Mouse (Mus musculus): ENCODE data around the gene Olfr1418.
"Not testable (repeated sequence)": the region's sequence is repeated elsewhere in the genome, so short reads cannot be mapped to it uniquely, and the experiment has no call there.

Gene Olfr1418

GRCm38 (mm10) chr19:11860966-11861365 is at the start of gene Olfr1418:
Gene Olfr1418 (minus strand): TSS chr19:11861066.
- DNase-seq: no peak

- no peak for DNase-seq
Measured at GRCm38 (mm10) chr19:11886265-11886664, 25.4 kb upstream of the Olfr1418 start, which contains the start of gene Olfr1420. Gene Olfr1420 (plus strand): TSS chr19:11886565.

- not testable (repeated sequence) for DNase-seq
Measured at GRCm38 (mm10) chr19:11878404-11878803, 17.5 kb upstream of the Olfr1418 start.

GRCm38 (mm10) chr19:11875006-11875405 is 14.1 kb upstream of the Olfr1418 start, which contains the start of gene Olfr1419:
Gene Olfr1419 (minus strand): TSS chr19:11875106.
- no peak for DNase-seq

GRCm38 (mm10) chr19:11867837-11868236 is 7.0 kb upstream of the Olfr1418 start:
- DNase-seq: no peak

DNA sequence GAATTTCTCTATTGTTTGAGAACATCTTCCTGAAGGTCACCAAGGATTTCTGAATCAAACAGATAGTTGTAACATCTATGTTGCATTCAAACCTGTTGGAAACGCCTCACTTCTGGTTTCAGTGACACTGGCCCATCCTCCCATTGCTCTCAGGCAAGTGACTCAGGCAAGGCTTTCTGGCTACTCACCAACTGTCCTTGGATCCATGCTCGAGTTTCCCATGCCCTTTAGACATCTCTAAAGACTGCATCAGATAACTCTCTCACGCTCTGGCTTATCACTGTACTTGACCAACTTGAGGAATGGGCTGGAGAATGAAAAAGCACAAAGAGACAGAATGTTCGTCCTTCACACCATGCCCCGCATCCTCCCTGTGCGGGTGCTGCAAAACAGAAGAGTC is 4.4 kb downstream of the Olfr1418 start:
- DNase-seq: no peak

GRCm38 (mm10) chr19:11854821-11855220 is 6.0 kb downstream of the Olfr1418 start:
- no peak for DNase-seq

DNA sequence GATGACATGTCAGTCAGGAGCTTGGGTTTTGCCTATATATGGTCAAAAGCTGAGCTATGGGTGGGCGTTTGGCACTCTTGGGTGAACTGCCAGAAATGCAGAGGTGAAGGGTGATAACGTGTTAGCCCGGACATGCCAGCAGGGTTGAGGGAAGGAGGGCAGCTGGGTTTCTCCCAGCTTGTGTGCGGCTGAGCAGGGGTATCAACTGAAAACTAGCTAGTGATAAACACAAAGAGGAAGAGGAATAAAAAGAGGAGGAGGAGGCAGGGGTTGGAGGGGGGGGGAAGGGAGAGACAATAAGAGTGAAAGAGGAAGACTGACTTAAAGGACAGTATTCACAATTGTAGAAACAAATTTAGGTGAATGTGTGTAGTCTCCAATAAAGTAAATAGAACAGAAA is 8.2 kb downstream of the Olfr1418 start:
- no peak for DNase-seq

DNA sequence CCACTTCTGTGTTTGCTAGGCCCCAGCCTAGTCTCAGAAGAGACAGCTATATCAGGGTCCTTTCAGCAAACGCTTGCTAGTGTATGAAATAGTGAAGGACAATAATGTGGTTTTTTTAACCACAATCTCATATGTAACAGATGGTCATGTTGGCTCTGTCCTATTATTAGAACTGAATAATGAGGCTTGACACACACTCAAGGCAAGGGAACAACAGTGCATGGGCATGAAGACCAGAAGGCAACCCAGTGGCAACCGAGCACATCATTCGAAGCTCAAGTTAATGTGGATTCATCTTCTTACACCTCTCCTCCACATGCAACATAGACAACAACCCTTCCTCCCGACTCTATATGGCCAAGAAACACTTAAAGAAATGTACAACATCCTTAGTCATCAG is 14.5 kb downstream of the Olfr1418 start:
- no peak for DNase-seq

DNA sequence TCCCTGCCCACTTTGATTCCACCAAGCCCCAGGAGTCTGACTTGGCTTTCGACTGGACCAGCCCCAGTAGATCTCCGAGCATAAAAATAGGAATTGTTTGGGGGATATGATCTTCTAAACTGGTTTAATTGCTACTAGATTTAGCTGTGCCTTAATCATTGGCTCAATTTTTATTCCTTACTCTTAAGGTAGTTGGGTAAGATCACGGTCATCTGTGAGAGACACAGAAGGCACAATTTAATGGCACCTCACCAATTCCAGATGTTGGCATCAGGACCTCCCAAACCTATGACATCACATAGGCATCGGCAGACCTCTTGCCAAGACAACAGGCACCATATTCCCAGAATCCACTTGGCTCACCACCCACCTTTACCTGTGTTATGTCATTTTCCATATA is 21.7 kb downstream of the Olfr1418 start, which contains the start of gene Olfr1417:
Olfr1417 (minus strand) TSS at position 101 of the 400 bp plus-strand sequence.
- no peak for DNase-seq

DNA sequence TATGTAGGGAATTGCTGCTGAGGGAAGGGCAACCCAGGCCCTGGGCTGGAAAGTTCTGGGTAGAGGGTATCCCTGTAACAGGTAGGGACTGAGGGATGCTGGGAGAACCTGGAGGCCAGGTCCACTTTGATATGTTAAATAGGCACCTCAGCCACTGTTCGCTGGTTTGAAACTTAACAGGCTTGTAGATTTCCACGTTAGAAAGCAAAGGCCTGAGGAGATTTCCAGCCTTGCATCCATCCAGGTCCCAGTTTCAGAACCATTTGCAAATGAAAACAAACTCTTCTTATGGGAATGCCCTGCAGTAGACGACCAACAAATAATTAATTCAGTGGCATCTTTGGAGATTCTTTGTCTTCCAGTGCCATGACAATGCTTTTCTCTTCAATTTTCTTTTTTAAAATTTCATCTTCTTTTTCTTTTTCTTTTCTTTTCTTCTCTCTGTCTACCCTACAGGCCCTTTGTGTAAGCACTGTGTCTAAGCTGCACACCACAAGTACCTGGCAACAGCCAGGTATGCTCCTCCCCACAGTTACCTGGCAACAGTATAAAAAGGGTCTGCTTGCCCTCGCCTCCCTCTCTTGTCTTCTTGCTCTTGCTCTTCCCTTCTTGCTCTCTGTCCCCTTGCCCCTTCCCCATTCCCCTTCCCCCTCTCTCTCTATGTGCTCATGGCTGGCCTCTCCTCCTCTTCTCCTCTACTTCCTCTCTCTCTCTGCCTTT is 37.4 kb downstream of the Olfr1418 start:
- DNase-seq: no peak

DNA sequence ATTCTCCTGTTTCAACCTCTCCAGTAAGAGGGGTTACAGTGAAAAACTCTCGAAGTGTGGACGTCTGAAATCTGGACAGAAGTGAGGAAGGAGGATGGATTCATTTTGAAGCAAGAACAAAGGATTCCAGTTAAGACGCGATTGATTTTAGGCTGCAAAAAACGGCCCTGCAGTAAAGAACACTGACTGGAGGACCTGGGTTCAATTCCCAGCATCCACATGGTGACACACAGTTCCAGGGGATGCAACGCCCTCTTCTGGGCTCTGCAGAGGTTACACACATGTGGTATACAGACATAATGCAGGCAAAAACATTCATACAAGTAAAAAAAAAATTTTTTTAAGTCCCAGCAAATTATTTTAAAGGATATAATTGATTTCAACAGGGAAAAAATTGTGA is 40.7 kb downstream of the Olfr1418 start:
- peak in 1 of 2 experiments; percentile 25 for DNase-seq

GRCm38 (mm10) chr19:11819800-11820199 is 41.1 kb downstream of the Olfr1418 start:
- DNase-seq: peak; percentile 68 to 84

DNA sequence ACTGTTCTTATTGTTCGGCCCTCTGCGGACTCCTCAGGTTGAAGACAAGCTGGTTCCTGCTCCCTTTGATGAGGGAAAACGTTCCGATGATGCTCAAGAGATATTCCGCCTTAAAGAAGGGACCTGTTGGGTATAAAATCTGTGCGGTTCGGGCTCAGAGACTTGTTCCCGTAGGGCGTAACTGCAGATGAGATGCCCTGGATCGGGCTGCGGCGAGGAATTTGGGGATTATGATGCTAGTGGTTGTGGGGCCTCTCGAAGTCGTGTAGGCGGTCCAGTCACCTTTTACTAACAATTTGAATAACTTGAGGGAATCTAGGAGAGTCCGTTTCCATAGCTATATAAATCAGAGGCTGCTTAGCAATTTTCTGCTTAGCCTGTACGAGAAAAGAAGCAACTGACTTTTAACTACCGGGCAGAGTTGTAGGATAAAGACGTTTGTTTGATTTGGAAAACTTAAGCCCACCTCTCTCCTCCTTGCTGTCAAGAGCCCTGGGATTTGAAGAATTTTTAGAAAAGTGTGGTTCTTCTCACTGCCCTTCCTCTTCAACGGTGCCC is 41.6 kb downstream of the Olfr1418 start, which contains the start of gene Stx3:
Stx3 (minus strand) TSS at position 261 of the 558 bp plus-strand sequence.
- no peak for DNase-seq

- DNase-seq: peak; percentile 83 to 90
Measured at GRCm38 (mm10) chr19:11818199-11819142, 42.4 kb downstream of the Olfr1418 start.

DNA sequence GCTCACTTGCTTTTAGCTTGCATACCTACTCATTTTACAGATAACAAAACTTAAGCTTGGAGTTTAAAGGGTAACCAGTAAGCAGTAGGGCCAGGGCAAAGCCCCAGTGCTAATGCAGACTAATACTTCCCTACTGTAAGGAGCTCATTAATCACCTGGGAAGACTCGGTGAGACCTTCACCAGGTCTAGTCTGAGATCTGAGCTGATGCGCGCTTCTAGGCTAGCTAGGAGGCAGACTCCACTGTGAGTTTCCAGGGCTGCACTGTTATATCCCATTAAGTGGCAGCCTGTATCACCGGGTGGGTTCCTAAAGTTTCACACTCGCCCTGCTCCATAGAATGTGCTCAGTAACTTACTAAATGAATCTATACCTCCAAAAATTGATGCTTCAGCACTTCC is 43.3 kb downstream of the Olfr1418 start:
- peak in 1 of 2 experiments; percentile 5 for DNase-seq

- no peak for DNase-seq
Measured at GRCm38 (mm10) chr19:11816706-11817105, 44.2 kb downstream of the Olfr1418 start.

GRCm38 (mm10) chr19:11814742-11815333 is 46.0 kb downstream of the Olfr1418 start:
- no peak for DNase-seq

- DNase-seq: no peak
Measured at GRCm38 (mm10) chr19:11813649-11814048, 47.2 kb downstream of the Olfr1418 start.

DNA sequence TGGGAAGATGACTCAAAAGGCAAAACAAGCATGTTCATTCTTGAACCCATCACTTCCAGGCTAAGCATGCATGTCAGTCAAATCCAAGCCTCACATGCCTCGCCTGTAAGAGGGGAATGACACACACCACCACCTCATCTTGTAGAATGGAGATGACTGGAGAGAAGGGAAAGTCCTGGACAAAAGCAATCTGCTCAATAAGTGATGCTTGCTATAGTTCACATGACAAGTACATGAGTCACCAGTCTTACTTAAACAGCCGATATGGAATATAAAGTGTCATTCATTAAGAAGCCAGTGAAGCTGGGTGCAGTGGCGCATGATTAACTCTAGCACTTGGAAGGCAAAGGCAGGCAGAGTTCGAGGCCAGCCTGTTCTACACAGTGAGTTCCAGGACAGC is 47.7 kb downstream of the Olfr1418 start:
- DNase-seq: no peak

GRCm38 (mm10) chr19:11811688-11812365 is 49.0 kb downstream of the Olfr1418 start:
- no peak for DNase-seq

- DNase-seq: peak in 1 of 2 experiments; percentile 8
Measured at GRCm38 (mm10) chr19:11810856-11811255, 50.0 kb downstream of the Olfr1418 start.
